Mouse (Mus musculus): ENCODE measurements at regions not wholly inside any gene's neighbourhood (a gene's known extent, or its start where the extent isn't known, plus 50 kb on each side); places are given as distances from the start of the nearest gene placed in this dataset.
"Not testable (repeated sequence)": the region's sequence is repeated elsewhere in the genome, so short reads cannot be mapped to it uniquely, and the experiment has no call there.

DNA sequence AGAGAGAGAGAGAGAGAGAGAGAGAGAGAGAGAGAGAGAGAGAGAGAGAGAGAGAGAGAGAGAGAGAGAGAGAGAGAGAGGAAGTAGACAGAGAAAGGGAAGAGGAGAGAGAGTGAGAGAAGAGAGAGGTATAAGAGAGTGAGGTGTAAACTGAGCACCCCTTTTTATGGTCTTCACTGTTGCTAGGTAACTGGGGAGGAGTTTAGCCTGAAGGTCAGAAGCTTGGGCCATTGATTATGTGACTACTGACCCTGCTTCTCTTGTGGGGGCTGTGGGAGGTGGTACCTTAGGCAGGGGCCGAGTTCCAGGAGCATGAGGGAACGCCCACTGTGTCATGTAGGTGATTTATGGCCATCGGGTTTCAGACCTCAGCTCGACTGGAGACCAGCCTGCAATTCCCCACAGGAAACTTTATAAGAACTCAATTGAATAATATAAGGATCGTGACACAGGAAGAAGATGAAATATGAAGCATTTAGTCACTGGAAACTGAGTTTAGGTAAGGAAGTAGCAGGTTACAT is 2970.4 kb downstream of the Gm37988 start:
- not testable (repeated sequence) for TF ChIP-seq CTCF, EP300 (IDR thresholded peaks at IDR 0.05)

All from lung, postnatal 0 days (tissue).